Comparison of ENCODE assay signal across 22 mouse cellular contexts in genomic region chr19:52199545-52200284, GRCm38 (mm10).
DNase-seq lines count a peak whose midpoint lies in the region; ATAC-seq and TF ChIP-seq lines count a peak whose summit lies in the region.
"Had no signal": no experiment of that assay in that cellular context is flagged by ENCODE, and none has a peak within 500 bp of the region (broad histone marks: within the 10 kb centered on the region; RNA-seq: fewer than 3 reads in every experiment).

No protein-coding gene starts in this region.

- no peak overlapping the region for H3K27ac ChIP-seq in midbrain, embryonic 11.5 days (ENCODE audit: low read depth, low read length)
- no peak overlapping the region for H3K27ac ChIP-seq in midbrain, embryonic 10.5 days (replicated peaks)
- H3K27ac ChIP-seq in midbrain, embryonic 14.5 days (replicated peaks; ENCODE audit: low read depth, low read length) = no peak overlapping the region
- no peak overlapping the region for H3K27ac ChIP-seq in midbrain, embryonic 16.5 days (ENCODE audit: low read length)
- no peak overlapping the region for H3K27ac ChIP-seq in kidney, embryonic 16.5 days (ENCODE audit: low read length)
- H3K27ac ChIP-seq: embryonic facial prominence, embryonic 13.5 days; forebrain, embryonic 13.5 days; forebrain, embryonic 15.5 days had no signal

- H3K27me3 ChIP-seq in midbrain, embryonic 11.5 days (ENCODE audit: control insufficient read depth, insufficient read depth, low read length) = peaks cover 2% of the 10 kb centered on the region; the same call in 1 of the 2 replicates
- H3K27me3 ChIP-seq in midbrain, embryonic 10.5 days (ENCODE audit: low read depth, poor library complexity, severe bottlenecking) = peaks cover 28% of the 10 kb centered on the region
- no peaks in the 10 kb centered on the region for H3K27me3 ChIP-seq in midbrain, embryonic 14.5 days (ENCODE audit: control insufficient read depth, insufficient read depth, low read length)
- H3K27me3 ChIP-seq in midbrain, embryonic 16.5 days (ENCODE audit: control insufficient read depth, insufficient read depth, low read depth, low read length) = no peaks in the 10 kb centered on the region
- H3K27me3 ChIP-seq in kidney, embryonic 16.5 days (ENCODE audit: insufficient read depth, low read length) = no peaks in the 10 kb centered on the region
- H3K27me3 ChIP-seq: embryonic facial prominence, embryonic 13.5 days; forebrain, embryonic 13.5 days; forebrain, embryonic 15.5 days had no signal

- H3K9me3 ChIP-seq in midbrain, embryonic 11.5 days (ENCODE audit: control insufficient read depth, low read length) = no peaks in the 10 kb centered on the region
- no peaks in the 10 kb centered on the region for H3K9me3 ChIP-seq in midbrain, embryonic 10.5 days (replicated peaks)
- H3K9me3 ChIP-seq in midbrain, embryonic 14.5 days (ENCODE audit: control insufficient read depth, low read length) = no peaks in the 10 kb centered on the region
- no peaks in the 10 kb centered on the region for H3K9me3 ChIP-seq in midbrain, embryonic 16.5 days (replicated peaks; ENCODE audit: control insufficient read depth, low read length, poor library complexity, severe bottlenecking)
- no peaks in the 10 kb centered on the region for H3K9me3 ChIP-seq in kidney, embryonic 16.5 days (ENCODE audit: low read length)
- H3K9me3 ChIP-seq: embryonic facial prominence, embryonic 13.5 days; forebrain, embryonic 13.5 days; forebrain, embryonic 15.5 days had no signal

- H3K9ac ChIP-seq in midbrain, embryonic 11.5 days (ENCODE audit: low read length) = no peak overlapping the region
- H3K9ac ChIP-seq in midbrain, embryonic 14.5 days (replicated peaks; ENCODE audit: low read length) = no peak overlapping the region
- no peak overlapping the region for H3K9ac ChIP-seq in midbrain, embryonic 16.5 days (ENCODE audit: low read depth, low read length)
- H3K9ac ChIP-seq in kidney, embryonic 16.5 days (replicated peaks; ENCODE audit: low read length) = no peak overlapping the region
- H3K9ac ChIP-seq: embryonic facial prominence, embryonic 13.5 days; forebrain, embryonic 13.5 days; forebrain, embryonic 15.5 days; forebrain, postnatal 0 days had no signal

- no peaks in the 10 kb centered on the region for H3K4me1 ChIP-seq in midbrain, embryonic 11.5 days (ENCODE audit: control insufficient read depth, insufficient read depth, low read length)
- H3K4me1 ChIP-seq in midbrain, embryonic 10.5 days = peaks cover 12% of the 10 kb centered on the region
- no peaks in the 10 kb centered on the region for H3K4me1 ChIP-seq in midbrain, embryonic 14.5 days (ENCODE audit: control insufficient read depth, insufficient read depth, low read length)
- H3K4me1 ChIP-seq in midbrain, embryonic 16.5 days (ENCODE audit: control insufficient read depth, insufficient read depth, low read length) = no peaks in the 10 kb centered on the region
- H3K4me1 ChIP-seq in kidney, embryonic 16.5 days (ENCODE audit: insufficient read depth, low read length) = no peaks in the 10 kb centered on the region
- H3K4me1 ChIP-seq: embryonic facial prominence, embryonic 13.5 days; forebrain, embryonic 13.5 days; forebrain, embryonic 15.5 days had no signal

- TF ChIP-seq POLR2A in brain, embryonic 14.5 days (IDR thresholded peaks at IDR 0.05; ENCODE audit: borderline replicate concordance, extremely low read depth, insufficient read depth, insufficient read length, poor library complexity, severe bottlenecking) = no peak

- H3K4me3 ChIP-seq in midbrain, embryonic 11.5 days (ENCODE audit: low read depth, low read length) = no peak overlapping the region
- no peak overlapping the region for H3K4me3 ChIP-seq in midbrain, embryonic 10.5 days
- no peak overlapping the region for H3K4me3 ChIP-seq in midbrain, embryonic 14.5 days (replicated peaks; ENCODE audit: low read depth, low read length)
- H3K4me3 ChIP-seq in midbrain, embryonic 16.5 days (ENCODE audit: low read depth, low read length) = no peak overlapping the region
- no peak overlapping the region for H3K4me3 ChIP-seq in kidney, embryonic 16.5 days (ENCODE audit: low read length)
- H3K4me3 ChIP-seq: embryonic facial prominence, embryonic 13.5 days; forebrain, embryonic 13.5 days; forebrain, embryonic 15.5 days had no signal

- peak; percentile 78 for ATAC-seq in midbrain, embryonic 11.5 days (ENCODE audit: low FRiP score)
- no peak for ATAC-seq in midbrain, embryonic 14.5 days (ENCODE audit: low FRiP score, low TSS enrichment)
- no peak for ATAC-seq in midbrain, embryonic 16.5 days
- ATAC-seq in kidney, embryonic 16.5 days (ENCODE audit: low FRiP score, low TSS enrichment) = no peak
- ATAC-seq: activated CD4-positive, CD25-positive, alpha-beta regulatory T cell, adult 4 months; forebrain, embryonic 13.5 days; forebrain, embryonic 15.5 days; forebrain, postnatal 0 days; Patski had no signal

- no peaks in the 10 kb centered on the region for H3K36me3 ChIP-seq in midbrain, embryonic 11.5 days (ENCODE audit: control insufficient read depth, insufficient read depth, low read length)
- no peaks in the 10 kb centered on the region for H3K36me3 ChIP-seq in midbrain, embryonic 10.5 days
- H3K36me3 ChIP-seq in midbrain, embryonic 14.5 days (ENCODE audit: control insufficient read depth, insufficient read depth, low read length) = no peaks in the 10 kb centered on the region
- no peaks in the 10 kb centered on the region for H3K36me3 ChIP-seq in midbrain, embryonic 16.5 days (ENCODE audit: control insufficient read depth, insufficient read depth, low read length)
- no peaks in the 10 kb centered on the region for H3K36me3 ChIP-seq in kidney, embryonic 16.5 days (ENCODE audit: insufficient read depth, low read length)
- H3K36me3 ChIP-seq: embryonic facial prominence, embryonic 13.5 days; forebrain, embryonic 15.5 days had no signal

- WGBS in midbrain, embryonic 11.5 days = 34% methylated on average over 4 of the region's 4 CpGs
- WGBS in midbrain, embryonic 10.5 days = 48% methylated on average over 4 of the region's 4 CpGs
- WGBS in midbrain, embryonic 14.5 days = 19% methylated on average over 4 of the region's 4 CpGs
- WGBS in midbrain, embryonic 16.5 days = 26% methylated on average over 4 of the region's 4 CpGs
- 81% methylated on average over 4 of the region's 4 CpGs for WGBS in kidney, embryonic 16.5 days

- peak; percentile 77 for DNase-seq in midbrain, embryonic 11.5 days (ENCODE audit: low spot score, missing footprints)
- no peak for DNase-seq in midbrain, embryonic 10.5 days (ENCODE audit: low spot score)
- DNase-seq in midbrain, embryonic 14.5 days = peak; percentile 32
- peak; percentile 28 for DNase-seq in brain, embryonic 14.5 days (ENCODE audit: low read depth)
- DNase-seq in retina, postnatal 1 day = peak; percentile 58
- no peak for DNase-seq in right cerebral cortex, adult 2 months (ENCODE audit: low spot score in 2 of 2)
- DNase-seq: adrenal gland, adult 8-10 months; adrenal gland, postnatal 14 days; adrenal gland, postnatal 36 days; cerebellum, adult 11 months; cerebellum, adult 18-20 months; cerebellum, adult 8-10 months; cerebellum, postnatal 10 days; cerebellum, postnatal 25 days; forebrain, postnatal 0 days had no signal

- no peak overlapping the region for H3K4me2 ChIP-seq in midbrain, embryonic 11.5 days
- H3K4me2 ChIP-seq in midbrain, embryonic 14.5 days (ENCODE audit: low read length) = no peak overlapping the region
- H3K4me2 ChIP-seq in midbrain, embryonic 16.5 days (ENCODE audit: low read length) = no peak overlapping the region
- no peak overlapping the region for H3K4me2 ChIP-seq in kidney, embryonic 16.5 days (replicated peaks; ENCODE audit: low read depth, low read length)
- H3K4me2 ChIP-seq: embryonic facial prominence, embryonic 13.5 days; forebrain, embryonic 13.5 days; forebrain, embryonic 15.5 days had no signal

- TF ChIP-seq CTCF in brain, embryonic 14.5 days (IDR thresholded peaks at IDR 0.05; ENCODE audit: borderline replicate concordance, extremely low read depth, insufficient read depth, insufficient read length) = no peak

Comparison
In these comparisons a context has a peak if more than half of its experiments do, and no peak if none do; other contexts are left out.
1. DNase-seq: peak in midbrain, embryonic 11.5 days (single experiment), midbrain, embryonic 14.5 days (single experiment), brain, embryonic 14.5 days (single experiment) and retina, postnatal 1 day (single experiment); none in midbrain, embryonic 10.5 days (single experiment) and right cerebral cortex, adult 2 months (0 of 2).